Mouse (Mus musculus) MEL (cell line): Measurements from ENCODE around the gene Napepld.

ENCODE experiments used
- MXI1 ChIP-seq: IDR thresholded peaks from 2 replicates; pipeline ENCODE4 v1.6.1; 2011; ENCODE audit warnings: mild to moderate bottlenecking, low read depth, low read length, improper control_type of control experiment
- POLR2AphosphoS2 ChIP-seq: IDR thresholded peaks from 2 replicates; pipeline ENCODE4 v1.6.1; 2011; ENCODE audit warnings: low read length, improper control_type of control experiment

DNA sequence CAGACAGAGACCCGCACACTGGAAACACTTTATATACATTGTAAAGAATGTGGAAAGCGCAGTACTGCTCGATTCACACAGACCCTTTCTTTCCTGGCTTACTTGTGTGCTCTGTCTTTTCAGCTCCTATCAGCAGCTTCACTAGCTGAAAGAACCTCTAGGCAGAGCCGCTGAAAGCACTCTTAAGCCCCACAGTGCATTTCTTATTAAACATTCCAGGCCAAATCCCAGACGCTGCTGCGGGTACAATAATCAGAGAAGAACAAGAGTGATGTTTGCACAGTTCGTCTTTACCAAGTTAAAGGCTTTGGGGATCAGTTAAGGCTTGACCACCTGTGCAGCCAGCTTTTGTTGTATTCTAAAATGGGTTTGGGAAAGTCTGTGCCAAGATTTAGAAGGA lies 23.7 kb upstream of the Napepld start:
- TF ChIP-seq MXI1 (no peak), POLR2AphosphoS2 (no peak)
